Mouse (Mus musculus): ENCODE data around the gene Kif24.
A peak's percentile ranks its signal among the peaks of the same experiment; 100 is the strongest.

Kif24 gene

GRCm38 (mm10) chr4:41348584-41349198, 116.0 kb downstream of the Kif24 start, which contains the start of gene Ubap1:
Ubap1 (plus strand) TSS chr4:41348996.
- DNase-seq (ENCODE audit: inconsistent ontology term), result peak; percentile 99

GRCm38 (mm10) chr4:41347839-41348238, 116.8 kb downstream of the Kif24 start:
- peak; percentile 52 for DNase-seq (ENCODE audit: inconsistent ontology term)

GRCm38 (mm10) chr4:41346011-41346410, 118.7 kb downstream of the Kif24 start:
- no peak for DNase-seq (ENCODE audit: inconsistent ontology term)

GRCm38 (mm10) chr4:41340912-41341550, 123.7 kb downstream of the Kif24 start:
- DNase-seq (ENCODE audit: inconsistent ontology term), result no peak
